Mouse (Mus musculus) forebrain, postnatal 0 days (tissue): Measurements from ENCODE around the gene Cd33. TPM values are rescaled to one million over a fixed set of nuclear protein-coding genes. Genes with fewer than 3 reads are reported as not detected.
A peak's percentile ranks its signal among the peaks of the same experiment; 100 is the strongest.

Source experiments
- ATAC-seq: fragments of 200-750 bp; cut with Nextera tagmentation; 2 replicates; pipeline ENCODE4 v1.8.0; 2017; ENCODE audit warnings: mild to moderate bottlenecking, moderate library complexity
- DNase-seq: peaks from one replicate; pipeline ENCODE4 v3.0.0-alpha.2; 2015
- H3K27ac ChIP-seq: fragments of 300-500 bp; sonication (generic); 2 replicates; pipeline ENCODE4 v1.5.1; 2014; ENCODE audit warnings: low read depth, mild to moderate bottlenecking, antibody characterized with exemption, low read length, moderate library complexity, mixed read lengths
- H3K27me3 ChIP-seq: fragments of 300-500 bp; sonication (generic); 2 replicates; pipeline ENCODE4 v1.6.1; 2014; ENCODE audit warnings: mild to moderate bottlenecking, low read length, mixed read lengths; ENCODE audit not compliant: insufficient read depth
- H3K36me3 ChIP-seq: fragments of 300-500 bp; sonication (generic); 2 replicates; pipeline ENCODE4 v1.6.1; 2014; ENCODE audit warnings: mild to moderate bottlenecking, moderate library complexity; ENCODE audit not compliant: insufficient read depth
- H3K4me1 ChIP-seq: fragments of 300-500 bp; sonication (generic); 2 replicates; pipeline ENCODE4 v1.6.1; 2014; ENCODE audit warnings: antibody characterized with exemption; ENCODE audit not compliant: insufficient read depth
- H3K4me2 ChIP-seq: fragments of 300-500 bp; sonication (generic); 2 replicates; pipeline ENCODE4 v1.6.1; 2014; ENCODE audit warnings: low read depth, mild to moderate bottlenecking, moderate library complexity
- H3K4me3 ChIP-seq: fragments of 300-500 bp; sonication (generic); 2 replicates; pipeline ENCODE4 v1.5.1; 2014; ENCODE audit warnings: low read depth, low read length, mixed read lengths
- H3K9ac ChIP-seq: fragments of 300-500 bp; sonication (generic); 2 replicates; pipeline ENCODE4 v1.6.1; 2014; ENCODE audit warnings: mild to moderate bottlenecking
- H3K9me3 ChIP-seq: fragments of 300-500 bp; sonication (generic); 2 replicates; pipeline ENCODE4 v1.6.1; 2016; ENCODE audit warnings: low read length
- CTCF ChIP-seq: sonication (generic); IDR thresholded peaks from 2 replicates; pipeline ENCODE4 v1.5.1; 2016; ENCODE audit warnings: antibody characterized with exemption, control low read depth, low read depth
- WGBS: fragments of 180-500 bp; shearing (Covaris S2); extraction: QIAGEN DNeasy Blood & Tissue Kit; methylation state at CpG from one replicate; pipeline ENCODE4 v1.1.7; 2014; 5-methylcytosine and 5-hydroxymethylcytosine counted together
- polyA plus RNA-seq: library from polyadenylated mRNA; unstranded; fragments of >200 nt; fragmentation: Nextera tagmentation; extraction: Ambion mirVana; gene quantifications from 2 replicates; pipeline ENCODE4 v1.2.1, GENCODE M21; 2015
- total RNA-seq: library from RNA; depleted of rRNA; stranded (reverse); fragments of >200 nt; gene quantifications from 2 replicates; pipeline ENCODE4 v1.2.3, GENCODE M21; 2014; rRNA removed

Cd33 gene
- total and polyA plus RNA-seq, 2 experiments from 2014 or later, result 1.0 to 1.7 TPM

GRCm38 (mm10) chr7:43489631-43490125 is 54.5 kb downstream of the Cd33 start, which contains the start of gene Iglon5:
TSS of gene Iglon5 (minus strand) at chr7:43490075.
- Histone ChIP-seq H3K27ac (peak within 1 kb of the TSS; percentile 83), H3K4me3 (peak within 1 kb of the TSS; percentile 75), H3K4me1 (peaks cover 7% of the 10 kb centered on the region; the same call in 1 of the 2 replicates), H3K27me3 (no peaks in the 10 kb centered on the region), H3K9me3 (no peaks in the 10 kb centered on the region), H3K4me2 (peak within 1 kb of the TSS; percentile 83), H3K36me3 (no peaks in the 10 kb centered on the region), H3K9ac (peak within 1 kb of the TSS; percentile 93)
- ATAC-seq (peak; percentile 56), DNase-seq (peak; percentile 29)
- no peak for TF ChIP-seq CTCF
- WGBS, result 6% methylated on average over 22 of the region's 41 CpGs

GRCm38 (mm10) chr7:43488646-43489045 is 55.6 kb downstream of the Cd33 start:
- TF ChIP-seq CTCF, result no peak
- H3K9ac ChIP-seq, result peak overlapping the region; percentile 93; the same call in 1 of the 2 replicates
- H3K36me3 ChIP-seq, result no peaks in the 10 kb centered on the region
- H3K9me3 ChIP-seq, result no peaks in the 10 kb centered on the region
- WGBS, result 46% methylated on average over 5 of the region's 5 CpGs
- peak overlapping the region; percentile 83; the same call in 1 of the 2 replicates for H3K27ac ChIP-seq
- peak overlapping the region; percentile 83 for H3K4me2 ChIP-seq
- peak; percentile 15 for ATAC-seq
- H3K27me3 ChIP-seq, result no peaks in the 10 kb centered on the region
- DNase-seq, result no peak
- H3K4me3 ChIP-seq, result peak overlapping the region; percentile 75
- H3K4me1 ChIP-seq, result peaks cover 7% of the 10 kb centered on the region; the same call in 1 of the 2 replicates

GRCm38 (mm10) chr7:43483236-43483635 is 61.0 kb downstream of the Cd33 start:
- ATAC-seq (no peak), DNase-seq (no peak)
- no peak overlapping the region for H3K4me3 ChIP-seq
- no peak for TF ChIP-seq CTCF
- H3K9me3 ChIP-seq, result no peaks in the 10 kb centered on the region
- H3K27me3 ChIP-seq, result no peaks in the 10 kb centered on the region
- H3K36me3 ChIP-seq, result peaks cover 8% of the 10 kb centered on the region
- no peaks in the 10 kb centered on the region for H3K4me1 ChIP-seq
- H3K27ac ChIP-seq, result no peak overlapping the region
- no peak overlapping the region for H3K4me2 ChIP-seq
- WGBS, result 29% methylated on average over 10 of the region's 10 CpGs
- H3K9ac ChIP-seq, result no peak overlapping the region

- WGBS, result 27% methylated on average over 8 of the region's 8 CpGs
- ATAC-seq, result peak; percentile 45
- no peak overlapping the region for H3K9ac ChIP-seq
These were observed 62.0 kb downstream of the Cd33 start for GRCm38 (mm10) chr7:43482090-43482716.

GRCm38 (mm10) chr7:43481191-43481590 is 63.0 kb downstream of the Cd33 start:
- ATAC-seq (no peak; the same call in 1 of the 2 replicates), DNase-seq (no peak)
- Histone ChIP-seq H3K36me3 (peaks cover 14% of the 10 kb centered on the region), H3K4me1 (no peaks in the 10 kb centered on the region), H3K27ac (no peak overlapping the region), H3K9ac (no peak overlapping the region), H3K9me3 (no peaks in the 10 kb centered on the region), H3K4me2 (no peak overlapping the region), H3K27me3 (no peaks in the 10 kb centered on the region), H3K4me3 (no peak overlapping the region)
- WGBS, result 66% methylated on average over 3 of the region's 3 CpGs
- no peak for TF ChIP-seq CTCF

More at GRCm38 (mm10) chr7:43482090-43482716, 62.0 kb downstream of the Cd33 start:
- TF ChIP-seq CTCF, result no peak
- Histone ChIP-seq H3K4me1 (no peaks in the 10 kb centered on the region), H3K36me3 (peaks cover 14% of the 10 kb centered on the region), H3K27me3 (no peaks in the 10 kb centered on the region), H3K27ac (no peak overlapping the region), H3K4me3 (no peak overlapping the region), H3K4me2 (no peak overlapping the region), H3K9me3 (no peaks in the 10 kb centered on the region)
- peak; percentile 47 for DNase-seq

GRCm38 (mm10) chr7:43476376-43476775 is 67.9 kb downstream of the Cd33 start:
- no peaks in the 10 kb centered on the region for H3K9me3 ChIP-seq
- peaks cover 26% of the 10 kb centered on the region for H3K36me3 ChIP-seq
- no peak overlapping the region for H3K27ac ChIP-seq
- no peaks in the 10 kb centered on the region for H3K4me1 ChIP-seq
- ATAC-seq (no peak), DNase-seq (no peak)
- no peaks in the 10 kb centered on the region for H3K27me3 ChIP-seq
- H3K9ac ChIP-seq, result no peak overlapping the region
- WGBS, result 23% methylated on average over 13 of the region's 13 CpGs
- TF ChIP-seq CTCF, result no peak
- no peak overlapping the region for H3K4me3 ChIP-seq
- no peak overlapping the region for H3K4me2 ChIP-seq

GRCm38 (mm10) chr7:43475706-43476105 is 68.5 kb downstream of the Cd33 start:
- WGBS, result 22% methylated on average over 23 of the region's 23 CpGs
- peak; percentile 30; the same call in 1 of the 2 replicates for ATAC-seq

More at GRCm38 (mm10) chr7:43475706-43476105, 68.5 kb downstream of the Cd33 start:
- peak; percentile 37; the same call in 1 of the 2 replicates for TF ChIP-seq CTCF
- Histone ChIP-seq H3K9me3 (no peaks in the 10 kb centered on the region), H3K4me2 (no peak overlapping the region), H3K27ac (no peak overlapping the region), H3K4me3 (no peak overlapping the region), H3K9ac (no peak overlapping the region), H3K4me1 (no peaks in the 10 kb centered on the region), H3K36me3 (peaks cover 26% of the 10 kb centered on the region), H3K27me3 (no peaks in the 10 kb centered on the region)
- no peak for DNase-seq

Other genes with a start within 250 kb of the Cd33 start
- gene Zfp715, start 231.1 kb downstream of the Cd33 start, total RNA-seq, result 35.5 and 35.9 TPM in 2 replicates
- gene Zfp715, start 231.1 kb downstream of the Cd33 start, polyA plus RNA-seq, result 14.5 and 17.3 TPM in 2 replicates
- gene Siglecf, start 193.1 kb downstream of the Cd33 start, total RNA-seq, result 0.08 TPM in 1 of 2 replicates, not detected in the other
- gene Siglecf, start 193.1 kb downstream of the Cd33 start, polyA plus RNA-seq, result 0.16 and 0.25 TPM in 2 replicates
- not detected in 2 replicates for gene Siglecg, start 136.2 kb downstream of the Cd33 start, total RNA-seq
- gene Siglecg, start 136.2 kb downstream of the Cd33 start, polyA plus RNA-seq, result 0.09 TPM in 1 of 2 replicates, not detected in the other
- gene Lim2, start 116.8 kb downstream of the Cd33 start, total RNA-seq, result not detected in 2 replicates
- gene Lim2, start 116.8 kb downstream of the Cd33 start, polyA plus RNA-seq, result not detected in 2 replicates
- not detected in 2 replicates for gene Nkg7, start 107.4 kb downstream of the Cd33 start, total RNA-seq
- not detected in 2 replicates for gene Nkg7, start 107.4 kb downstream of the Cd33 start, polyA plus RNA-seq
- not detected in 2 replicates for gene Cldnd2, start 103.6 kb downstream of the Cd33 start, total RNA-seq
- not detected in 2 replicates for gene Cldnd2, start 103.6 kb downstream of the Cd33 start, polyA plus RNA-seq
- 38.2 and 46.1 TPM in 2 replicates for gene Etfb, start 100.3 kb downstream of the Cd33 start, total RNA-seq
- gene Etfb, start 100.3 kb downstream of the Cd33 start, polyA plus RNA-seq, result 101 and 117 TPM in 2 replicates
- 0.31 and 3.7 TPM in 2 replicates for gene Gm45233, start 100.3 kb downstream of the Cd33 start, total RNA-seq
- 0.30 TPM in 1 of 2 replicates, not detected in the other for gene Gm45233, start 100.3 kb downstream of the Cd33 start, polyA plus RNA-seq
- 4.2 and 16.9 TPM in 2 replicates for gene Vsig10l, start 81.3 kb downstream of the Cd33 start, total RNA-seq
- gene Vsig10l, start 81.3 kb downstream of the Cd33 start, polyA plus RNA-seq, result 8.1 and 13.8 TPM in 2 replicates
- 24.9 and 26.1 TPM in 2 replicates for gene Iglon5, start 54.4 kb downstream of the Cd33 start, total RNA-seq
- 3.0 and 4.4 TPM in 2 replicates for gene Iglon5, start 54.4 kb downstream of the Cd33 start, polyA plus RNA-seq
- gene 4931406B18Rik, start 38.5 kb downstream of the Cd33 start, total RNA-seq, result not detected in 2 replicates
- not detected in 2 replicates for gene 4931406B18Rik, start 38.5 kb downstream of the Cd33 start, polyA plus RNA-seq
- 12.4 and 12.6 TPM in 2 replicates for gene Zfp658, start 17.8 kb upstream of the Cd33 start, total RNA-seq
- gene Zfp658, start 17.8 kb upstream of the Cd33 start, polyA plus RNA-seq, result 1.6 and 3.1 TPM in 2 replicates
- 20.2 and 22.5 TPM in 2 replicates for gene Zfp719, start 35.2 kb upstream of the Cd33 start, total RNA-seq
- 3.2 and 5.8 TPM in 2 replicates for gene Zfp719, start 35.2 kb upstream of the Cd33 start, polyA plus RNA-seq
- 0.33 and 0.85 TPM in 2 replicates for gene Zfp819, start 62.7 kb upstream of the Cd33 start, total RNA-seq
- 0.23 TPM in 2 replicates for gene Zfp819, start 62.7 kb upstream of the Cd33 start, polyA plus RNA-seq
- gene Ceacam18, start 90.3 kb upstream of the Cd33 start, total RNA-seq, result 0.15 TPM in 1 of 2 replicates, not detected in the other
- gene Ceacam18, start 90.3 kb upstream of the Cd33 start, polyA plus RNA-seq, result not detected in 2 replicates
- gene Siglece, start 115.7 kb upstream of the Cd33 start, total RNA-seq, result 1.2 TPM in 1 of 2 replicates, not detected in the other
- gene Siglece, start 115.7 kb upstream of the Cd33 start, polyA plus RNA-seq, result 0.31 and 0.64 TPM in 2 replicates
- gene Ctu1, start 127.6 kb upstream of the Cd33 start, total RNA-seq, result 36.9 and 40.3 TPM in 2 replicates
- 22.5 and 22.9 TPM in 2 replicates for gene Ctu1, start 127.6 kb upstream of the Cd33 start, polyA plus RNA-seq
- not detected in 2 replicates for gene Klk14, start 146.0 kb upstream of the Cd33 start, total RNA-seq
- not detected in 2 replicates for gene Klk14, start 146.0 kb upstream of the Cd33 start, polyA plus RNA-seq
- not detected in 2 replicates for gene Klk13, start 168.1 kb upstream of the Cd33 start, total RNA-seq
- 0.11 TPM in 1 of 2 replicates, not detected in the other for gene Klk13, start 168.1 kb upstream of the Cd33 start, polyA plus RNA-seq
- gene Klk12, start 224.5 kb upstream of the Cd33 start, total RNA-seq, result not detected in 2 replicates
- gene Klk12, start 224.5 kb upstream of the Cd33 start, polyA plus RNA-seq, result not detected in 2 replicates
- gene Klk11, start 230.2 kb upstream of the Cd33 start, total RNA-seq, result not detected in 2 replicates
- 0.15 TPM in 1 of 2 replicates, not detected in the other for gene Klk11, start 230.2 kb upstream of the Cd33 start, polyA plus RNA-seq
- 0.23 TPM in 1 of 2 replicates, not detected in the other for gene Klk10, start 236.6 kb upstream of the Cd33 start, total RNA-seq
- 0.18 and 0.30 TPM in 2 replicates for gene Klk10, start 236.6 kb upstream of the Cd33 start, polyA plus RNA-seq
- not detected in 2 replicates for gene Klk9, start 247.5 kb upstream of the Cd33 start, total RNA-seq
- not detected in 2 replicates for gene Klk9, start 247.5 kb upstream of the Cd33 start, polyA plus RNA-seq